Mouse (Mus musculus): ENCODE results near the gene Lgals9.

Lgals9 gene

DNA sequence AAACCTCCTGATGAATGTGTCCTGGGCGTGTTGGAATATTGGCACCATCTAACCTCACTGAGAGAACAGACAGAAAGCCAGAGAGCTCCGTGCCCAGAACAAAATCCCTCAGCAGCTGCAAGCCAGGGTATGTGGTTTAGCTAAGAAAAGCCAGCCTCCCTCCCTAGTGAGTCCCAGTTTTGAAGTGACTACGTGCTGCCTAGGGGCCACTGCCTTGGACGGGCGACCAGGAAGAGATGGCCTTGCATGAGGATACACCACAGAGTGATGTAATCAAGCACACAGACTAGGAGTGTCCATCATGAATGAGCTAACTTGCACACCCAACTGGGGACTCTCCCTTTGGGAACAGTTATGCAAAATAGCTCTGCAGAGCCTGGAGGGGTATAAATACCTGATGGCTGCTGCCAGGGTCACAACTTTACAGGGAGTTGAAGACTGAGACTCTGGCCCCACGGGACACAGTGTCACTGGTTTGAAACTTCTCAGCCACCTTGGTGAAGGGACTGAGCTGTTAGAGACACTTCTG, 64.3 kb downstream of the Lgals9 start, which contains the start of gene Nos2:
Gene Nos2 (plus strand): TSS at position 377 of the 529 bp plus-strand sequence.
- DNase-seq (ENCODE audit: low spot score in 2 of 2) = no peak

- no peak for DNase-seq (ENCODE audit: low spot score in 2 of 2)
Measured at GRCm38 (mm10) chr11:78919745-78920144, 65.0 kb downstream of the Lgals9 start.

GRCm38 (mm10) chr11:78916410-78916809, 68.3 kb downstream of the Lgals9 start:
- no peak for DNase-seq (ENCODE audit: low spot score in 2 of 2)

DNA sequence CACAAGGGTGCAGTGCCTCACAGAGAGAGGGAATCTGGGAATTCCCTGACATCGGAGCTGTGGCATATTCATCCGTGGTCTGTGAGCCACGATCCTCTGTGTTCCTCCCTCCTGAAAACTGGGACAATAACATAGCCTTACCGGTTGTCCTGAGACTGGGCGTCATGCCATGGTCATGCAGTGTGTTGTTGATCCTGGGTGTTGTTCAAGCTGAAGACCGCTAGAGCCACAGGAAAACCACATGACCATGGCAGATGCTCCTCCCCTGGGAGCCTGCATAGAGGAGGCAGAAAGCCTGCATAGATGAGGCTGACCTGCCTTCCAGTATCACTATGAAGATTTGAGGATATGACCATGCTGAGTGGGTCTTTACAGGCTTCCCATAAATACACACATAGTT, 69.3 kb downstream of the Lgals9 start:
- DNase-seq (ENCODE audit: low spot score in 2 of 2) = no peak

Data from frontal cortex, postnatal 10 days (tissue).